Mouse (Mus musculus) liver, embryonic 14.5 days (tissue): ENCODE measurements around the gene Ccdc170. TPM values are rescaled to one million over a fixed set of nuclear protein-coding genes. Genes with fewer than 3 reads are reported as not detected.

ENCODE experiments used
- ATAC-seq: fragments of 200-750 bp; cut with Nextera tagmentation; 2 replicates; pipeline ENCODE4 v1.8.0; 2017; ENCODE audit warnings: moderate number of reproducible peaks, mild to moderate bottlenecking, moderate library complexity; ENCODE audit not compliant: insufficient read depth
- DNase-seq, 3 experiments: peaks; one replicate each; pipeline ENCODE4 v3.0.0-alpha.2; 2012 to 2013; ENCODE audit warnings: low read depth in 3 of 3, low spot score in 3 of 3
- H3K27ac ChIP-seq: fragments of 300-500 bp; sonication (generic); 2 replicates; pipeline ENCODE4 v1.5.1; 2014; ENCODE audit warnings: moderate library complexity, mild to moderate bottlenecking, control low read depth, inconsistent platforms
- H3K27me3 ChIP-seq: fragments of 300-500 bp; sonication (generic); 2 replicates; pipeline ENCODE4 v1.6.1; 2014; ENCODE audit warnings: mild to moderate bottlenecking, low read length, moderate library complexity; ENCODE audit not compliant: control insufficient read depth, insufficient read depth
- H3K36me3 ChIP-seq: fragments of 300-500 bp; sonication (generic); replicated peaks from 2 replicates; pipeline ENCODE4 v1.6.1; 2014; ENCODE audit warnings: low read depth; ENCODE audit not compliant: control insufficient read depth, insufficient read depth
- H3K4me1 ChIP-seq, 2 experiments: fragments of 200-500 bp in 1 of 2; fragments of 300-500 bp in 1 of 2; sonication (generic) in 1 of 2; replicated peaks; 2 replicates each; pipeline ENCODE4 v1.6.1; 2012 to 2014; ENCODE audit warnings: antibody characterized with exemption in 1 of 2, inconsistent platforms in 1 of 2, low read length in 1 of 2; ENCODE audit not compliant: control insufficient read depth in 2 of 2, insufficient read depth in 2 of 2
- H3K4me2 ChIP-seq: fragments of 300-500 bp; sonication (generic); 2 replicates; pipeline ENCODE4 v1.6.1; 2014; ENCODE audit warnings: low read depth, mild to moderate bottlenecking, control low read depth, moderate library complexity
- H3K4me3 ChIP-seq, 2 experiments: fragments of 200-500 bp in 1 of 2; fragments of 300-500 bp in 1 of 2; sonication (generic) in 1 of 2; 2 replicates each; pipeline ENCODE4 v1.5.1; 2012 to 2014; ENCODE audit warnings: low read depth in 2 of 2, low read length in 2 of 2, mild to moderate bottlenecking in 2 of 2, control low read depth in 1 of 2, inconsistent platforms in 1 of 2, moderate library complexity in 1 of 2; ENCODE audit not compliant: insufficient read depth in 1 of 2
- H3K9ac ChIP-seq: fragments of 300-500 bp; sonication (generic); replicated peaks from 2 replicates; pipeline ENCODE4 v1.6.1; 2014; ENCODE audit warnings: mild to moderate bottlenecking, control low read depth, moderate library complexity
- H3K9me3 ChIP-seq: fragments of 300-500 bp; sonication (generic); 2 replicates; pipeline ENCODE4 v1.6.1; 2016; ENCODE audit warnings: low read length, mixed read lengths; ENCODE audit not compliant: control insufficient read depth
- CTCF ChIP-seq: IDR thresholded peaks from 2 replicates; pipeline ENCODE4 v1.5.1; 2016; ENCODE audit warnings: antibody characterized with exemption, low read depth, control low read depth
- EP300 ChIP-seq: IDR thresholded peaks from 2 replicates; pipeline ENCODE4 v1.6.1; 2016; ENCODE audit warnings: antibody characterized with exemption, low read depth
- WGBS: fragments of 180-500 bp; shearing (Covaris S2); extraction: QIAGEN DNeasy Blood & Tissue Kit; methylation state at CpG from one replicate; pipeline ENCODE4 v1.1.7; 2014; ENCODE audit not compliant: insufficient replicate concordance; 5-methylcytosine and 5-hydroxymethylcytosine counted together
- polyA plus RNA-seq, 2 experiments: library from polyadenylated mRNA; depleted of rRNA in 1 of 2; stranded (reverse) in 1 of 2; unstranded in 1 of 2; fragments of >200 nt; fragmentation: Nextera tagmentation in 1 of 2; extraction: Ambion mirVana in 1 of 2; gene quantifications; 2 replicates each; pipeline versions ENCODE4 v1.2.1 to v1.2.3; 2012 to 2014

Gene Ccdc170
- polyA plus RNA-seq, 2 experiments = not detected

DNA sequence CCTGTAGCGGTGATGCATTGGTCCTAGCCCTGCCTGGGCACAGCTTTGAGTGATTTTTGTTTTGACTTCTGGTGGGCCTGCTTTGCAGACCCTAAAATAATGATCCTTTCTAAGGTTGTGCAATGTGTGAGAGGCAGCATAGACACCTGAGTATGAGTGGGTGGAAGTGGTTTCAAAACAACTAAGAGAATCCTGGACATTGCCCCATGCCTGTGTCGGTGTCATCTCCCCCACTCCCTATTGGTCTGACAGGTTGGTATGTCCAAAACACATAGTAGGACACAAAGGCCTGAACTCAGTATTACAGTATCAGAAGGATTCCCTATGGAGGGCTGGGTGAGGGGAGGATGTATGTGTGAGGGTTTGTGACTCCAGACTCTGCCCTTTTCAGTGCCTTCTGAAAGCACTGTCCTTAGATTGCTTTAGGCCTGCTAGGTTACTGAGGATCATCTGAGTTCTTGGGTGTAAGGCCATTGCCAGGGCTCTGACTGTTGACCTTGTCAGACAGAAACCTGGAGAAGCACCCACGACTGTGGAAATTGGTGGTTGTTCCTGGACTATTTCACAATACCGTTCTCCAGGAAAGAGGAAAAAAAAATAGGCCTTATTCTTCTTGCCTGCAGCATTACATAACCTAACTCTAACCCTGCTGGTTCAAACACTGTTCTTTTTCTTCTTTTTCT, 122.4 kb downstream of the Ccdc170 start:
- no peak overlapping the region for H3K4me2 ChIP-seq
- WGBS = 40% methylated on average over 4 of the region's 4 CpGs
- no peak overlapping the region for H3K4me3 ChIP-seq
- H3K4me1 ChIP-seq = 0 out of 4 replicates have a peak, but pooled peaks cover 0 to 2% of the 10 kb centered on the region in 2 experiments
- H3K36me3 ChIP-seq = no peaks in the 10 kb centered on the region
- TF ChIP-seq EP300 (no peak), CTCF (no peak)
- H3K27me3 ChIP-seq = no peaks in the 10 kb centered on the region
- DNase-seq (no peak), ATAC-seq (peak; percentile 53; the same call in 1 of the 2 replicates)
- no peaks in the 10 kb centered on the region for H3K9me3 ChIP-seq
- no peak overlapping the region for H3K27ac ChIP-seq
- H3K9ac ChIP-seq = no peak overlapping the region

DNA sequence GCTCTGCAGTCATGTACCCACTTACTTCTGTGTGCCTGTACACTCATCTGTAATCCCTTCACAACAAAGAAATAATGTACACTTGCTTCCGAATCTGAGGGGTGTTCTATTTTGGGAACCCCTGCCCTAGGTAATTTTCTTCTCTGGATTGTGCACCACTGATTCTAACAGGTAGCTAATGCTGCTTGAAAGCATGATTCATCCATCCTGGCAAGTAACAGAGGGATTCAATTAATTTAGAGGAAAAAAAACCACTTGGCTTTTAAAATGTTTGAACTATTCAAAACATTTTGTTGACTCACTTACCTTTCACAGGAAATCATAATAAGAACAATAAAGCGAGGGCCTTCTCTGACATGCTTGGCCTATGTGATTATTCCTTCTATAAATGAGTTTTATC, 127.9 kb downstream of the Ccdc170 start:
- ATAC-seq = no peak

DNA sequence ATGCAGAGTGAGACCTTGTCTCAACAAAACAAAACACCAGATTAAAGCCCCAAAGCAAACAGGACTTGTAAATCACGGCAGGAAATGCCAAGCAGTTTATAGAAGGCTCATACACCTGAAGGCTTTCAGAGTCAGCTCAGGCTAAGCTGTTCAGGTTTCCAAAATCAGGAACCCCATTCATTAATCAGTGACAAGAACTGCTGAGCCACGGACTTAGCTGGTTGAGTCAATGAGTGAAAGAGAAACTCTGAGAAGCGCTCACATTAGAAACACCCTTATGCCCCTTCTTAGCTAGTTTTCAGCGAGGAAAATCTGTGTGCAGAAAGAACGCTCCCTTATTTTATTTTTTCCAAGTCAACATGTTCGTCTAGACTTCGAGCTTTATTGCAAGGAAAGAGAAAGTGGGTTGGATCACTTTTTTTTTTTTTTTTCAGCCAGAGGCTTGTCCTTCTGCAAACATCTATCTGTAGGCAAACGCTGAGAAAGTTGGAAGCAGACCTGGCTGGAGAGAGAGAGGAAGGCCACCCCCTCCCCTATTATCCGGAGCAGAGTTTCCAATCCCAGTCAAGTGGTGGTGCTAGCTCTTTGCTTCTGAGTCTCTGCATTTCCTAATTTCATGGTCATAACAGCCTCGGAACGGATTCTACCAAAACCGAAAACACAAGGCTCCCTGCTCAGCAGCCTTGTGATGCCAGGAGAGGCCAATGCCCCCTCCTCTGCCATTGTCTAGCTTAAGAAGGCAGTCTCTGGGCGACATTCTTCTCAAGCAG, 129.3 kb downstream of the Ccdc170 start, which contains the start of gene Esr1:
Esr1 (plus strand) TSS at position 208 of the 770 bp plus-strand sequence.
- Histone ChIP-seq H3K4me3 (peak within 1 kb of the TSS; percentile 30 to 46), H3K9ac (no peak within 1 kb of the TSS; the same call in 1 of the 2 replicates), H3K27me3 (no peaks in the 10 kb centered on the region), H3K4me2 (peak within 1 kb of the TSS; percentile 51), H3K4me1 (peaks cover 0 to 6% of the 10 kb centered on the region in 2 experiments; a peak in 2 of 4 replicates), H3K27ac (no peak within 1 kb of the TSS), H3K36me3 (no peaks in the 10 kb centered on the region), H3K9me3 (no peaks in the 10 kb centered on the region)
- no peak for DNase-seq
- no peak for ATAC-seq
- 25% methylated on average over 13 of the region's 13 CpGs for WGBS
- TF ChIP-seq CTCF (no peak), EP300 (no peak)

More for the DNA sequence above, 127.9 kb downstream of the Ccdc170 start:
- Histone ChIP-seq H3K9me3 (no peaks in the 10 kb centered on the region), H3K4me2 (no peak overlapping the region), H3K27ac (no peak overlapping the region), H3K27me3 (no peaks in the 10 kb centered on the region), H3K9ac (no peak overlapping the region), H3K36me3 (no peaks in the 10 kb centered on the region), H3K4me1 (peaks cover 0 to 8% of the 10 kb centered on the region in 2 experiments; a peak in 2 of 4 replicates), H3K4me3 (no peak overlapping the region)
- no peak for DNase-seq
- WGBS = 60% methylated on average over 2 of the region's 2 CpGs
- TF ChIP-seq EP300 = no peak
- TF ChIP-seq CTCF = no peak

Other genes with a start within 250 kb of the Ccdc170 start
- 1.7 and 2.5 TPM in 2 replicates for gene Akap12, start 216.1 kb upstream of the Ccdc170 start, polyA plus RNA-seq (2012; rRNA removed)
- gene Akap12, start 216.1 kb upstream of the Ccdc170 start, polyA plus RNA-seq (2014; fragmentation: Nextera tagmentation; extraction: Ambion mirVana) = 2.9 and 3.2 TPM in 2 replicates
- 2.9 and 3.1 TPM in 2 replicates for gene Zbtb2, start 94.4 kb upstream of the Ccdc170 start, polyA plus RNA-seq (2012; rRNA removed)
- gene Zbtb2, start 94.4 kb upstream of the Ccdc170 start, polyA plus RNA-seq (2014; fragmentation: Nextera tagmentation; extraction: Ambion mirVana) = 3.0 and 4.7 TPM in 2 replicates
- gene Rmnd1, start 50.1 kb upstream of the Ccdc170 start, polyA plus RNA-seq (2012; rRNA removed) = 17.2 and 19.8 TPM in 2 replicates
- gene Rmnd1, start 50.1 kb upstream of the Ccdc170 start, polyA plus RNA-seq (2014; fragmentation: Nextera tagmentation; extraction: Ambion mirVana) = 18.0 and 19.3 TPM in 2 replicates
- 8.9 and 12.8 TPM in 2 replicates for gene Armt1, start 50.0 kb upstream of the Ccdc170 start, polyA plus RNA-seq (2012; rRNA removed)
- 14.1 and 16.1 TPM in 2 replicates for gene Armt1, start 50.0 kb upstream of the Ccdc170 start, polyA plus RNA-seq (2014; fragmentation: Nextera tagmentation; extraction: Ambion mirVana)
- gene Esr1, start 129.1 kb downstream of the Ccdc170 start, polyA plus RNA-seq (2012; rRNA removed) = 0.06 and 0.08 TPM in 2 replicates
- 0.13 and 0.29 TPM in 2 replicates for gene Esr1, start 129.1 kb downstream of the Ccdc170 start, polyA plus RNA-seq (2014; fragmentation: Nextera tagmentation; extraction: Ambion mirVana)